16 mouse cellular contexts compared by ENCODE assay signal in the genomic region with DNA sequence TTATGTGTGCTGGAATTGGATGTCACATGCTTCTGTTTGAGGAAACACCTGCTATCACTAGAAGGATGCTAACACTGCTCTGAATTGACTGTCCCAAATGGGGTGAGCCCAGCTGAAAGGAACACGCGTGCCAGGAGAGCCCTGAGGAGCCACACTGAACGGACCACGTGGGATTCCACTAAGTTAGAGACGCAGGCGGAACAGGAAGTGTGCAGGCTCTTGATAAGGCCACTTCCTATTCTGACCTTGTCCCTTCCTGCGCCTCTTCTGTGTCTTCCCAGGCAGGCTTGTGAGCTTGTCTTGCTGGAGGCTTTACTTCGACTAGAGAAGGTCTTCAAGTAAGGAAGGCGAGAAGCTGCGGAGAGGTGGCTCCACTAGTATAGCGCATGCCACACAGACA.
"Had no signal": no experiment of that assay in that cellular context is flagged by ENCODE, and none has a peak within 500 bp of the region (broad histone marks: within the 10 kb centered on the region; RNA-seq: fewer than 3 reads in every experiment).

No protein-coding gene starts in this region.

- H3K4me1 ChIP-seq: liver, embryonic 12.5 days; midbrain, embryonic 10.5 days; midbrain, embryonic 13.5 days; neural tube, embryonic 13.5 days had no signal

- H3K27ac ChIP-seq: liver, embryonic 12.5 days; liver, embryonic 15.5 days; lung, embryonic 15.5 days; midbrain, embryonic 10.5 days; midbrain, embryonic 13.5 days; neural tube, embryonic 13.5 days had no signal

- H3K9ac ChIP-seq: liver, embryonic 12.5 days; liver, embryonic 15.5 days; lung, embryonic 15.5 days; midbrain, embryonic 13.5 days; neural tube, embryonic 13.5 days had no signal

- H3K36me3 ChIP-seq: liver, embryonic 12.5 days; liver, embryonic 15.5 days; lung, embryonic 15.5 days; midbrain, embryonic 10.5 days; midbrain, embryonic 13.5 days; neural tube, embryonic 13.5 days had no signal

- H3K4me3 ChIP-seq: liver, embryonic 12.5 days; liver, embryonic 15.5 days; lung, embryonic 15.5 days; midbrain, embryonic 10.5 days; midbrain, embryonic 13.5 days; myocyte; neural tube, embryonic 13.5 days had no signal

- H3K4me2 ChIP-seq: liver, embryonic 12.5 days; liver, embryonic 15.5 days; lung, embryonic 15.5 days; midbrain, embryonic 13.5 days; neural tube, embryonic 13.5 days had no signal

- H3K27me3 ChIP-seq: liver, embryonic 12.5 days; liver, embryonic 15.5 days; lung, embryonic 15.5 days; midbrain, embryonic 13.5 days; neural tube, embryonic 13.5 days had no signal

- DNase-seq: kidney, adult 9 months; kidney, postnatal 14 days; kidney, postnatal 4 days; lung, adult 18-20 months; lung, postnatal 10 days; lung, postnatal 36 days; thymus, adult 18-20 months; thymus, postnatal 36 days had no signal

- H3K9me3 ChIP-seq: liver, embryonic 12.5 days; liver, embryonic 15.5 days; lung, embryonic 15.5 days; midbrain, embryonic 10.5 days; midbrain, embryonic 13.5 days; neural tube, embryonic 13.5 days had no signal

- ATAC-seq: liver, embryonic 12.5 days; midbrain, embryonic 13.5 days; midbrain, embryonic 16.5 days had no signal
